Mouse (Mus musculus) c-Kit-positive CD71-positive TER-119-positive erythroid progenitor cells, embryonic 14.5 days (primary cell): ENCODE data around the gene Rtp4.

Source experiments
- DNase-seq: peaks from one replicate; pipeline ENCODE4 v3.0.0-alpha.2; 2013; ENCODE audit warnings: low spot score

The Rtp4 gene

DNA sequence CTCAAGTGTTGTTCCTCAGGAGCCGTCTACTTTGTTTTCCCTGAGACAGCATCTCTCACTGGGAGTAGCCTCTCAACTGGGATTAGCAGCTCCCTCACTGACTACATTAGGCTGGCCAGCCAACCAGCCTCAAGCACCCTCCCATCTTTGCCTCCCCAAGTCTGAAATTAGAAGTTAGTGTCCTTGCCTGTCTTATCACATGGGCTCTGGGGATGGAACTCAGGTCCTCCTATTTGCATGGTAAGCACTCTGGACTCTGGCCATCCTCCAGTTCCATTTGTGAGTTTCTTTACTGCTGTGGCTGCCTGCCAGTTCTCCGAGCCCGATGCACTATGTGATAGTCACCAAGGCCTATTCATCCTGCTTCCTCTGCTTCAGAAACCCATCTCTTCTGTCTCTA is 4.3 kb upstream of the Rtp4 start:
- no peak for DNase-seq

DNA sequence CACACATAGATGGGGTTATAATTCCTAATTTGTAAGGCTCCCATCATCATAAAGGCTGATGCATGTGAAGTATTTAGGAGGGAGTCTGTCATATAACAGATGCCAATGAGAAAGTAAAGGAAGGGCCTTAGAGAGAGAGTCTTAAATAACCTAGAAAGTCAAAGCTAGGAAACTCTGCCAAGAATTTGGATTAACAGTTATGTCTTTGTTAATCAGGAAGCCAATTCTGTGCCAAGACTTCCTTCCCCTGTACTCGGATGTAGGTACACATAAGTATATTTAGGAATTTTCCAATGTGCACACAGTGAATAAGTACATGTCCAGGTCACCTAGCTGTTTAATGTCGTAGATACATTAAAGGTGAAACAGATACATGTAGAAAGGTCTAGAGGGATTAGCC is 3.5 kb upstream of the Rtp4 start:
- no peak for DNase-seq

DNA sequence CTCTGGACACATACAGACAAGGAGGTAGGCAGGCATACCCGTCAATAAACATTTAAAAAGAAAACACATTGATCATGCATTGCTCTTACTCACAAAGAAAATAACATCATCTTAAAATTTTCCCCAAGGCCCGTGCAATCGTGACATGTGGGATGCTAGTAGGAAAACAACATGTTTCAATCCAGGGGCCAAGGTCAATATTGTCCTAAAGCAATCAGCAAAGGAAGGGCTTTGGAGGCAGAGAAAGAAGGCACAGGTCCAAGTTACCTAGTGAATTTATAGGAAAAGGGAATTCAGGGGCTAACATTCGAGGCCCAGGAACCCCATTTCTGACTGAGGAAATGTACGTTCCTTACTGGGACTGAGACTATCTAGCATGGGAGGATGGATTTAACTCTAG is 2.9 kb upstream of the Rtp4 start:
- DNase-seq = no peak

- no peak for DNase-seq
Measured at GRCm38 (mm10) chr16:23517754-23518566, 2.1 kb upstream of the Rtp4 start.

DNA sequence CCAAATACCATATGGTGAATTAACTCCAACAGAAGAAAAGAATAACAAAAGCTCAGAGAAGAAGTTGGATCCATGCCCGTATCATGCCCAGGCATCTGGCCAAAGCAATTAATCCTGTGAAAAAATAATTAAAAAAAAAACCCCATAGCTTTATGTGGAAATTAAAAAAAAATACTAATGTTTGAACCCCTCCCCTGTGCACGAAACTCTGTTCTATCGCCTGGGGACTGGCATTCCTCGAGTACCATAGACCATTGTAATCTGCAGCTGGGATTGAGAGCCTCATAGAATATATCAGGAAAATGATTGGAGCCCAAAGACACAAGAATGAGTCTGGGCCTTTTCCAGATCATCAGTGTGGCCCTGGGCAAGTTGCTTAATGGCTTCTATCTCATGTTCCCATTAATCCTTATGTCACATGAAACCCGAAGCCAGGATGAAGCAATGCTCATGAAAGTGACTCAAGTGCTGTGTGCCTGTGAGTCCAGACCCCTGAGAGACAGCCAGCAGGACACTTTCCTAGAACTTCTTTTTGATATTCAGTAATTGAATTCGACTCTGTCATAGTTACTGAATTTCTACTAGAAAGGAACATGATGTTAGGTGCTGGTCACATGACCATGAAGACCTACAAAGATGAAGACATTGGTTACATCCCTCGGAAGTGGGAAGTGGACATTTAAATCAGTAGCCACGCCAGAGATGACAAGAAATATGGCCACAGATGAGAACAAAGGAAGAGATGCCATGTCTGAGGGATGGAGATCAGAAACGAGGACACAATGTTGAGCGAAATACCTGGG is 1.3 kb upstream of the Rtp4 start:
- DNase-seq = no peak

DNA sequence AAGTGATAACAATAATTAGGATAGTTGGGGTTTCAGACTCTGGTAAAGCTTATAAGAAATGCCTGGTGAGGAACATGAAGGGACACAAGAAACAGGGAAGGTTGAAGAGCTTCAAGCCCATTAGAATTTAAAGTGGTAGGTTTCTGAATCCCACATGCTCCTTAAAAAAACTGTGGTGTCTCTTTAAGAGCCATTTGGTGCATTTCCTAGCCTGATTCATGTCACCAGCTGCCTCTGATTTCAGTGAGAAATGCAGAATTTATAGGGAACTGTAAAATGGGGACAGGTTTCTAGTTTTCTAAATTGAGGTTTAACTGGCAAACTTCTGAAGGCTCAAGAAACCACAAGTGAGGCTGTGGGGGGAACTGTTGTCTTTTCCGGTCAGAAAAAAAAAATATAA is 320 bp upstream of the Rtp4 start:
- DNase-seq = no peak

- no peak for DNase-seq
Measured at GRCm38 (mm10) chr16:23521092-23521491, 1.0 kb downstream of the Rtp4 start.

DNA sequence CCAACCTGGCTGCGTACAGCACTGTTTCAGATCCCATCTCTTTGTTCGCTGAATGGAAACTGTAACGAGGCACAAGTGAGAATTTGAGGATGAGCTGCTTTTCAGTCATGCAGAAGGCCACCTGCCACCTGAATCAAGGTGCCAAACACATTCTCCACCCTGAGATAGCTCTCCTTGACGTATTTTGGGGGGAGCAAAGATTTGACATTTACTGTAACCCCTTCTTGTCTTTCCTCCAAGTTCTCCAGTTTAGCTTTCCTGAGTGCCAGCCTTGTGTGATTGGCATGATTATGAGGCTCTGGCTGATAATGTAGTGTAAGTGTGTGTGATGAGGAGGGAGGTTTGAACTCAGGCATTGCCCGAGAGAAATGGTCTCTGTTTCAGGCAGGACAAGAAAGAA is 2.0 kb downstream of the Rtp4 start:
- no peak for DNase-seq

- no peak for DNase-seq
Measured at GRCm38 (mm10) chr16:23529186-23529585, 9.1 kb downstream of the Rtp4 start.

GRCm38 (mm10) chr16:23533707-23534106 is 13.6 kb downstream of the Rtp4 start:
- DNase-seq = no peak

DNA sequence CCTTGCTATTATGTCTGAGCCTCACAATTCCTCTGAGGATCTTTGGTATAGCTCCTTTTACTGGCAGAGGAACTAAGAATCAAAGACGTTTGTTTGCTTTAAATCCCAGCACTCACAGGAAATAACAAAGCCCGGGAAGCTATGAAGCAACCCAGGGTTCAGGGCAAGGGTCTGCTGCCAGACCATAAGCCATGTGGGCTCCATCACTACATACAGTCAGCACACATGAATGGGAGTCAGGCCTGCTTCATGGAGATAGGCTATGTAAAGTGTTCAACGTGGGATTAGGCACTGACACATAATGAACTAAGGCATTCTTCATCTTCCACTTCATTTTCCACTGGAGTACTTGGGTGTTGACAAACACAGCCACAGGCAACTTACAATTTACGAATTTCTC is 21.0 kb downstream of the Rtp4 start:
- DNase-seq = no peak

GRCm38 (mm10) chr16:23542866-23543265 is 22.8 kb downstream of the Rtp4 start:
- no peak for DNase-seq

DNA sequence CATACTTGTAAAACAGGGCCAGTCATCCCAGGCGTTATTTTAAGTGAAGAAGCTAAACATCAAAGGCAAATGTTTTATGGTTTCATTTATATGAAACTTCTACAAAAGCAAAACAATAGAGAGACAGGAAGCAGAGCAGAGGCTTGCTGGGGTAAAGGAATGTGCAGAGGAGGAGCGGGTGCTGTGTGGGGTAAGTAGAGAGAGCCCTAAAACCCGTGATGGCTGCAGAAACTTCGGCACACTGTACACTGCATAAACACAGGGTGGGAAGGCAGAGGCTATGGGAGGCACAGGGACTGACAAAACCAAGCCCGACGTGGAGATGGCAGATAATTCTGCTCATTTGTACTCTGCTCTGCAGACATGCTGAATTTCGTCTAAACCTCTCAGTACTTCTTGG is 24.3 kb downstream of the Rtp4 start:
- no peak for DNase-seq

DNA sequence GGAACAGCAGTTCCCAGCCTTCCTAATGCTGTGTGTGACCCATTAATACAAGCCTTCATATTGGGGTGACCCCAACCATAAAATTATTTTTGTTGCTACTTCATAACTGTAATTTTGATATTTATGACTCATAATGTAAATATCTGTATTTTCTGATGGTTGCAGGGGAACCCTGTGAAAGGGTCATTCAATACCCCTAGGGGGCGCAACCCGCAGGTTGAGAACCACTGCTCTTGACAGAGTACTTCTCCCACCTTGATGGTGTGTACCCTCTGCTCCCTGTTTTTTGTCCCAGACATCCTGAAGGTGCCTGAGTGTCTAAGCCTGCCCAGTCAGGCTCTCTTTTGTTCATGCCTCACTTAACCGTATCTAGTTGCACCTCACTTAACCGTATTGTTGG is 27.7 kb downstream of the Rtp4 start:
- DNase-seq = no peak

GRCm38 (mm10) chr16:23550346-23550980 is 30.4 kb downstream of the Rtp4 start:
- peak; percentile 22 for DNase-seq

- no peak for DNase-seq
Measured at GRCm38 (mm10) chr16:23550981-23551582, 31.0 kb downstream of the Rtp4 start.

DNA sequence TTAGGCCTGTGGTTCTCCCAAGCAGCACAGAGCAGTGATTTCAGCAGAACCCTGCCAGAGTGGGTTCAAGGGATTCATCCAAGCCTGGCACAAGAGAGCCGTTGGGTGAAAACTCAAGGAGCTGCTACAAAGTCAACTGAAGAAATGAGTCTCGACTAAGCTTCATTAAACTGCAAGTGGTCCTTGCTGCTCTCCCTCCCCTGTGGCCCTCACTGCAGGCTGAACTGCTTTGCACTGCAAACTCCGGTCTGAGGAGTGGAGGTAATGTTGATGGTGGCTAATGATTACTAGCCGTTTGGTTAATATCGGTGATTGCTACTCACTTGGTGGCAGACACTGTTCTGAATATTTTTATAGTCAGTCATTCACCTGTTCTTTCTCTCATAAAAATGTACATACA is 34.6 kb downstream of the Rtp4 start:
- DNase-seq = no peak

DNA sequence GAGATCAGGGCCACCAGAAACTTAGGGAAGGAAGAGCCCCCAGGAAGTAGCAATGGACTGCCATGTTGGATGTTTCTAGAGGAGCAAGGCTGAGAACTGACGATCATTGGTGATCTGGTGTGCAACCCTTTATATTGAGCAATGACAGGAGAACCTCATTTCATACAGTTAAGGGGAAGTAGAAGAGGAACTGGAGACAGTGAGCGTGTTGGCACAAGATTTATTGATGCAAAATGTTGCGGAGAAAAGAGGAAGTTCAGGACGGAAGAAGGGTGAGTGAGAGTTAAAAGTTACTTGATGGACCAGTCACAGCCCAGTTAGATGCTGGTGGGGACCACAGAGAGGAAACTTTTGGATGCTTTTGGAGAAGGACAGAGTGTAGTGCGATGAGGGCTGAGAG is 37.1 kb downstream of the Rtp4 start:
- DNase-seq = no peak

DNA sequence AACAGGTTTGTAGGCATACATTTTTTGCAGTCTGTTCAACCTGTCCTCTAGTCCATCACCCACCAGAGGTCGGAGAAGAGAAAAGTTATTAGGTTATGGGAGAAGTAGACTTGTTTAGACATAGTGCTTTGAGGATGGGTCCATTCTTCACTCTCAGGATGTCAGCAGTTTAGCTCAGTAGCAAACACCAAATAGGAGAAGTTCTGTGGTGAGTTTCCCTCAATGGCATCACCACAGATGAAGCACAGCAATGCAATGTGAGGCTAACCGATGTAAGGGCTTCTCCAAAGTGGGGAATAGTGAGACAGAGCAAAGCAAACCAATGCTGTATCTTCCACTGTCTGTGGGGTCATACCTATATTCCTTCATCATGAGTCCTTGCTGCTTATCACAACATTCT is 37.6 kb downstream of the Rtp4 start:
- DNase-seq = no peak

DNA sequence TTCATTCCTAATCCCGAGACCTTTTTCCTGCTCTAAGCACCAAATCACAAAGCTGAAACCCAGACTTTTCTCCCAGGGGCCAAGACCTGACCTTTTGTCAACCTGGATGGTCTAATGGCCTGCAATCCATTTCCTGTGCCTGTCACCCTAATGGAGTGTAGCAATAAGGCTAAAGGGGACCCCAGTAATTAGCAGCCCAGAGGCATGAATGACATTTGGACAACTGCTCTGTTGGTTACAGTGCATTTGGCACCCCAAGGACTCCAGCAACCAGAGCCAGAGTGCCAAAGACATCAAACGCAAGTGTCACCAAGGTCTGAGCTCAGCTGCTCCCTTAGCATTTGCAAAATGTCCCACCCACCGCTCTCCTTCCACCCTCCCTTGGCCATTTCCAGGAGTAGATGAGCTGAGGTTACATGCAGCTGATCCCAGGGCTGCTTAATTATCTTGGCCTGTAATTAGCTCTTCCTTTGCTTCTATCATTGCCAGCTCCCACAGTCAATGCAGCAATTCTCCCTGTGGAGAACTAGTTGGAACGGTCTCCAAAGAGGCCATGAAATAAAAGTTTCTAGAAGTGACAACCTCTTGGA is 48.4 kb downstream of the Rtp4 start:
- DNase-seq = no peak

GRCm38 (mm10) chr16:23574561-23574960 is 54.5 kb downstream of the Rtp4 start:
- no peak for DNase-seq
